Mouse (Mus musculus): ENCODE measurements around the gene Apeh. TPM values are rescaled to one million over a fixed set of nuclear protein-coding genes. Genes with fewer than 3 reads are reported as not detected.

Gene Apeh
- polyA plus RNA-seq (2014; fragmentation: Nextera tagmentation; extraction: Ambion mirVana) = 49.4 and 49.9 TPM in 2 replicates

DNA sequence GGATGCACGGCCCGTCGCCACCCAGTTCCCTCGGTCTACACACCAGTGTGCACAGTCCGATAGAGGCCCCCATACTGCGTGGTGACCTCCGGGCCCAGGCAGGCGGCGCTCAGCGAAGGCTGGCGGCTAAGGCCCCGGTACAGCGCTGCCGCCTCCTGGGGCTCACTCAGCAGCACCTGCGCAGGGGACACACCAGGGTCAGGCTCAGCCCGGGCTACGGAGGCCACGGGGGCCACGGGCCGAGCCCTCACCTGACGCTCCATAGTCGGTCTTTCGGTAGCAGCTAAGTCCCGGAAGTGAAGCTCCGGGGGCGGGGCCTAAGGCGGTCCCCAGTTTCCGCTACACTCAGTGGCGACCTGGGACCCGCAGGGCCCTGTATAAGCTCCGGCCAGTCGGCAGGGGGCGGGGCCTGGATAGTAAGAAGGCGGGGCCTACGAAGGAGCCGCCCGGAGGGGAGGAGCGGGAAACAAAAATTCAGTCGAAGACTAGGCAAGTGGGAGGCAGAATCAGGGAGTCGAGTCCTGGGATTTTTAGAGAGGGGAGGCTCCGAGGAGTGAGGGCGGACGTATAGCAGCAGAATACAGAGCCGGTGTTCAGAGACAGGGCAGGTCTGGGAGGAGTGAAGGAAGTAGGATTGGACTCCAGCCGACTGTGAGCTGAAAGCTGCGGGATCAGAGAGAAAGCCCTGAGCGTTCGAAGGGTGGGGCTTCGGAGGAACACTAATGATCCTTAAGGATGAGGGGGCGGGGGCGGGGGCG is at the start of gene Apeh:
Gene Apeh, minus strand, starts transcription at position 423 of the 758 bp plus-strand sequence.
- H3K36me3 ChIP-seq (ENCODE audit: insufficient read depth) = peaks cover 31% of the 10 kb centered on the region
- peak within 1 kb of the TSS; percentile 77 for H3K9ac ChIP-seq
- H3K4me1 ChIP-seq (ENCODE audit: insufficient read depth) = peaks cover 5% of the 10 kb centered on the region
- under 1% methylated on average over 52 of the region's 52 CpGs for WGBS
- peak within 1 kb of the TSS; percentile 99 for H3K4me2 ChIP-seq
- no peaks in the 10 kb centered on the region for H3K9me3 ChIP-seq (ENCODE audit: low read depth, low read length)
- DNase-seq (peak; percentile 98), ATAC-seq (ENCODE audit: insufficient read depth) (peak; percentile 97)
- TF ChIP-seq CTCF (IDR thresholded peaks at IDR 0.05; ENCODE audit: low read depth) = peak; percentile 25
- H3K27me3 ChIP-seq (ENCODE audit: insufficient read depth, low read length) = no peaks in the 10 kb centered on the region
- peak within 1 kb of the TSS; percentile 82 for H3K27ac ChIP-seq (ENCODE audit: low read depth)
- peak within 1 kb of the TSS; percentile 76 for H3K4me3 ChIP-seq (ENCODE audit: low read depth, low read length)

DNA sequence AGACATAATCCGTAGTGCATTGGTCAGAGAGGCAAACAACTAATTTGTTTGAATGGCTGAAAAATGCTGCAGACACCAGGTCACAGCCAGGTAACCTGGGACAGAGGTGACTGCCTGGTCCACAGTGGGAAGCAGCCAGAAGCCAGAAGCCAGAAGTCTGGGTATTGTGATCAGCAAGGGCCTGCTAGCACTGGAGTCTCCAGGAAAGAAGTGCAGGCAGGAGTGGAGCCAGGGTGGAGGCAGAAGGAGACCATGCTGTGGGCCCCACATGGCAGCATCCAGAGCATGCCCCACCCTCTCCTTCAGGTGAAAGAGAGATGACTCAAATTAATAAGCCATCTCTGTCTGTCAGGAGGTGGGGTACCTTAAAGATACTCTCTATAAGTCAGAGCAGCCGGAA is 49.1 kb upstream of the Apeh start:
- Histone ChIP-seq H3K9ac (no peak overlapping the region), H3K9me3 (ENCODE audit: low read depth, low read length) (no peaks in the 10 kb centered on the region), H3K27ac (ENCODE audit: low read depth) (no peak overlapping the region), H3K36me3 (ENCODE audit: insufficient read depth) (no peaks in the 10 kb centered on the region), H3K4me1 (ENCODE audit: insufficient read depth) (no peaks in the 10 kb centered on the region), H3K4me2 (no peak overlapping the region), H3K4me3 (ENCODE audit: low read depth, low read length) (no peak overlapping the region), H3K27me3 (ENCODE audit: insufficient read depth, low read length) (no peaks in the 10 kb centered on the region)
- WGBS = 79% methylated on average over 2 of the region's 2 CpGs
- ATAC-seq (ENCODE audit: insufficient read depth) (no peak), DNase-seq (no peak)
- TF ChIP-seq CTCF (IDR thresholded peaks at IDR 0.05; ENCODE audit: low read depth) = no peak

GRCm38 (mm10) chr9:108141387-108141786 is 47.0 kb upstream of the Apeh start:
- no peak for DNase-seq
- no peak for ATAC-seq (ENCODE audit: insufficient read depth)
- TF ChIP-seq CTCF (IDR thresholded peaks at IDR 0.05; ENCODE audit: low read depth) = no peak
- no peak overlapping the region for H3K27ac ChIP-seq (ENCODE audit: low read depth)
- no peaks in the 10 kb centered on the region for H3K27me3 ChIP-seq (ENCODE audit: insufficient read depth, low read length)
- no peak overlapping the region for H3K4me2 ChIP-seq
- no peak overlapping the region for H3K9ac ChIP-seq
- WGBS = 71% methylated on average over 10 of the region's 10 CpGs
- H3K36me3 ChIP-seq (ENCODE audit: insufficient read depth) = no peaks in the 10 kb centered on the region
- H3K9me3 ChIP-seq (ENCODE audit: low read depth, low read length) = no peaks in the 10 kb centered on the region
- no peaks in the 10 kb centered on the region for H3K4me1 ChIP-seq (ENCODE audit: insufficient read depth)
- H3K4me3 ChIP-seq (ENCODE audit: low read depth, low read length) = no peak overlapping the region

- ATAC-seq (ENCODE audit: insufficient read depth) = no peak
- 75% methylated on average over 7 of the region's 7 CpGs for WGBS
These were observed 45.7 kb upstream of the Apeh start for GRCm38 (mm10) chr9:108139963-108140695.

GRCm38 (mm10) chr9:108139169-108139962 is 45.0 kb upstream of the Apeh start:
- H3K9ac ChIP-seq = no peak overlapping the region
- no peaks in the 10 kb centered on the region for H3K27me3 ChIP-seq (ENCODE audit: insufficient read depth, low read length)
- DNase-seq (peak; percentile 42), ATAC-seq (ENCODE audit: insufficient read depth) (no peak)
- no peaks in the 10 kb centered on the region for H3K4me1 ChIP-seq (ENCODE audit: insufficient read depth)
- no peak for TF ChIP-seq CTCF (IDR thresholded peaks at IDR 0.05; ENCODE audit: low read depth)
- no peaks in the 10 kb centered on the region for H3K36me3 ChIP-seq (ENCODE audit: insufficient read depth)
- no peak overlapping the region for H3K27ac ChIP-seq (ENCODE audit: low read depth)
- H3K9me3 ChIP-seq (ENCODE audit: low read depth, low read length) = no peaks in the 10 kb centered on the region
- 78% methylated on average over 17 of the region's 17 CpGs for WGBS
- no peak overlapping the region for H3K4me3 ChIP-seq (ENCODE audit: low read depth, low read length)
- H3K4me2 ChIP-seq = no peak overlapping the region

More at GRCm38 (mm10) chr9:108139963-108140695, 45.7 kb upstream of the Apeh start:
- H3K9ac ChIP-seq = no peak overlapping the region
- no peaks in the 10 kb centered on the region for H3K9me3 ChIP-seq (ENCODE audit: low read depth, low read length)
- no peak overlapping the region for H3K4me2 ChIP-seq
- peak; percentile 41; the same call in 1 of the 2 replicates for TF ChIP-seq CTCF (IDR thresholded peaks at IDR 0.05; ENCODE audit: low read depth)
- no peak overlapping the region for H3K27ac ChIP-seq (ENCODE audit: low read depth)
- no peaks in the 10 kb centered on the region for H3K36me3 ChIP-seq (ENCODE audit: insufficient read depth)
- H3K4me3 ChIP-seq (ENCODE audit: low read depth, low read length) = no peak overlapping the region
- H3K27me3 ChIP-seq (ENCODE audit: insufficient read depth, low read length) = no peaks in the 10 kb centered on the region
- DNase-seq = no peak
- no peaks in the 10 kb centered on the region for H3K4me1 ChIP-seq (ENCODE audit: insufficient read depth)

- no peaks in the 10 kb centered on the region for H3K36me3 ChIP-seq (ENCODE audit: insufficient read depth)
- WGBS = 74% methylated on average over 6 of the region's 6 CpGs
- H3K4me3 ChIP-seq (ENCODE audit: low read depth, low read length) = no peak overlapping the region
- H3K4me1 ChIP-seq (ENCODE audit: insufficient read depth) = no peaks in the 10 kb centered on the region
- H3K9me3 ChIP-seq (ENCODE audit: low read depth, low read length) = no peaks in the 10 kb centered on the region
- ATAC-seq (ENCODE audit: insufficient read depth) (no peak), DNase-seq (no peak)
- H3K27ac ChIP-seq (ENCODE audit: low read depth) = no peak overlapping the region
- no peak for TF ChIP-seq CTCF (IDR thresholded peaks at IDR 0.05; ENCODE audit: low read depth)
- no peaks in the 10 kb centered on the region for H3K27me3 ChIP-seq (ENCODE audit: insufficient read depth, low read length)
- no peak overlapping the region for H3K9ac ChIP-seq
- no peak overlapping the region for H3K4me2 ChIP-seq
These were observed 43.7 kb upstream of the Apeh start for GRCm38 (mm10) chr9:108138118-108138517.

All from lung, embryonic 14.5 days (tissue).